Mouse (Mus musculus) embryo, embryonic 11 days (tissue): ENCODE results near the gene Plac1.

Experiments
- DNase-seq: peaks from one replicate; pipeline ENCODE4 v3.0.0-alpha.2; 2015

Plac1 gene

GRCm38 (mm10) chrX:53041006-53041405 lies 198.9 kb downstream of the Plac1 start:
- no peak for DNase-seq

- DNase-seq = no peak
These were observed 199.8 kb downstream of the Plac1 start for GRCm38 (mm10) chrX:53040138-53040537.

- peak; percentile 51 for DNase-seq
These were observed 200.3 kb downstream of the Plac1 start for GRCm38 (mm10) chrX:53039651-53040050.

GRCm38 (mm10) chrX:53038194-53038593 lies 201.7 kb downstream of the Plac1 start:
- DNase-seq = no peak

GRCm38 (mm10) chrX:53029559-53029958 lies 210.4 kb downstream of the Plac1 start:
- DNase-seq = no peak

GRCm38 (mm10) chrX:53025471-53026223 lies 214.3 kb downstream of the Plac1 start:
- peak; percentile 22 for DNase-seq

GRCm38 (mm10) chrX:53024268-53024667 lies 215.6 kb downstream of the Plac1 start:
- DNase-seq = peak; percentile 57

- no peak for DNase-seq
These were observed 216.9 kb downstream of the Plac1 start for GRCm38 (mm10) chrX:53023021-53023420.
